Mouse (Mus musculus): ENCODE data around the gene Tie1. TPM values are rescaled to one million over a fixed set of nuclear protein-coding genes. Genes with fewer than 3 reads are reported as not detected.

Tie1 gene
- total and polyA plus RNA-seq, 3 experiments = not detected

DNA sequence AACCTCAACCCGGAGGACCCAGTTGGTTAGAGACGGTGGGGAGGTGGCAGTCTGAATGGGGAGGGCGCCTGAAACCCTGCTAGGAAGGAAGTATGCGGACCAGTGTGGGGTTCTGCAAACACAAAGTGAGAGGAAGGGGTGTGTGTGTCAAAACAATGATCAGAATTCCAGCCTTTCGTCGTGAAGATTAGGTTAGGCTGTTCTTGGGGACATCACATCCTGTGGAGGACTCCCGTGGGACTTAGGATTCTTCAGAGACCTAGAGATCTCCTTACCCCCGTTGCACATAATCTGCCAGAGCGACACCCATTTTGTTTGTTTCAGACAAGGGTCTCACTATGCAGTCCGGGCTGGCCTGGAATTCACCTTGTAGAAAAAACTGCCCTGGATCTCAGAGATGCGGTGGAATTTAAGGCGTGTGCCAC is 52.0 kb downstream of the Tie1 start:
- dilution Hi-C loops (cut with MboI; ENCODE audit: extremely low pct_ligation_motif_present, extremely low pct_unique_long_range_greater_than_20kb, low sequenced_read_pairs) = no loop called here

DNA sequence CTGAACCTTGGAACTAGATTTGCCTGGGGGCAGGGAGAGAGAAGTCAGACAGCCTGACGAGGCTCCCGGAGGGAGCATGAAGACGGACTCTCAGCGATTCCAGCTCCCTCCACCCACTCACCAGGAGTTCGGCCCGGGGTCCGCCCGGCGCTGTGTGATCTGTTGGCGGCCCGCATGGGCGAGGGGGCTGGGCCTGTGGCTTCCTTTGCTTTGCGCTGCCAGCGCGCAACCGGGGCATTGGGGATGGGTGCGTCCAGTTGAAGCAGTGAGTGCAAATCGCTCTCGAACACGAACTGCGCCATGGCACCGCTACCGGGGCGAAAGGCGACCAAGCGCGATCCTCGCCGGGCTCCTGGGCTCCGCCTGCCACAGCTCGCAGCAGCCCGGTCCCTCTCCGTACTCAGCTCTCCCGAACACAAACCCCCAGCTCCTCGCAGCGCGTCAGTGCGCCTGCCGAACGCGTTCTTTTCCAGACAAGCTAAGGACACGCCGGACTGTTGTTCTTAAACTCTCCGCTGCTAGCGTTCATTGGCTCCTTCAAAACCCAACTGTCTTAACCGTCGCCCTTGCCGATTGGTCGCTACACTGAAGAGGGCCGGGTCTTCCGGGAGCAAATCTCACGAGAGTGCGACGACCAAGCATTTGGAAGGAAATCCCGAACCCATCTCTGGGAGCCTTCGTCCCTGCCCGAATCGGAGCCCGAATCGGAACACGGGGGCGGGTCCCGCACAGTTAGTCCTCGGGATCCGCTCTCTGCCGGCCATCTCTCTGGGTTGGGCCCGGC is 52.8 kb downstream of the Tie1 start, which contains the start of gene Cdc20:
Cdc20 (minus strand) TSS at position 533 of the 784 bp plus-strand sequence.
- H3K4me1 ChIP-seq (ENCODE audit: control insufficient read depth in 1 of 2, insufficient read depth in 2 of 2) = peaks cover 8 to 38% of the 10 kb centered on the region in 2 experiments
- H3K36me3 ChIP-seq (replicated peaks in 1 of 2; ENCODE audit: control insufficient read depth in 1 of 2, insufficient read depth in 1 of 2, low read length in 1 of 2) = peaks cover 38 to 43% of the 10 kb centered on the region in 2 experiments
- peak within 1 kb of the TSS; percentile 45; the same call in 1 of the 2 replicates for H3K27ac ChIP-seq (ENCODE audit: insufficient read depth, low read depth)
- dilution Hi-C loops (cut with MboI; ENCODE audit: extremely low pct_ligation_motif_present, extremely low pct_unique_long_range_greater_than_20kb, low sequenced_read_pairs) = no loop called here
- peak within 1 kb of the TSS; percentile 69 to 91 (median 77) for H3K4me3 ChIP-seq (replicated peaks in 1 of 3; ENCODE audit: low read depth in 2 of 3, low read length in 2 of 3, poor library complexity in 1 of 3)
- no peaks in the 10 kb centered on the region for H3K9me3 ChIP-seq (replicated peaks; ENCODE audit: low read length)
- peak within 1 kb of the TSS; percentile 65 for H3K4me2 ChIP-seq (ENCODE audit: insufficient read depth, low read depth, poor library complexity, severe bottlenecking)
- peak within 1 kb of the TSS; percentile 76 for H3K9ac ChIP-seq (ENCODE audit: insufficient read depth, low read depth)
- peaks cover 25% of the 10 kb centered on the region for H3K79me2 ChIP-seq (replicated peaks; ENCODE audit: control insufficient read depth, extremely low read depth, insufficient read depth, poor library complexity, severe bottlenecking)
- in situ Hi-C loops (cut with MboI; ENCODE audit: low pct_ligation_motif_present, low pct_unique_long_range_greater_than_20kb, low sequenced_read_pairs) = no loop called here
- DNase-seq (ENCODE audit: extremely low read depth) = peak; percentile 97
- H3K27me3 ChIP-seq (replicated peaks) = peaks cover 11% of the 10 kb centered on the region
- TF ChIP-seq CHD2 (IDR thresholded peaks at IDR 0.05; ENCODE audit: low read length) (peak; percentile 99), ZC3H11A (IDR thresholded peaks at IDR 0.05; ENCODE audit: low read depth, low read length) (no peak), PAX5 (IDR thresholded peaks at IDR 0.05; ENCODE audit: low read length) (no peak), MEF2A (IDR thresholded peaks at IDR 0.05; ENCODE audit: borderline replicate concordance, low read depth, low read length) (peak; percentile 46; the same call in 1 of the 2 replicates), JUN (IDR thresholded peaks at IDR 0.05; ENCODE audit: insufficient read depth, low read depth, low read length) (no peak), TBP (conservative IDR thresholded peaks at IDR 0.05; ENCODE audit: low read depth, low read length) (peak; percentile 93), BHLHE40 (IDR thresholded peaks at IDR 0.05; ENCODE audit: low read depth, low read length) (no peak), TCF12 (IDR thresholded peaks at IDR 0.05; ENCODE audit: low read depth, low read length) (peak; percentile 87), EP300 (IDR thresholded peaks at IDR 0.05; ENCODE audit: low read length) (no peak), CTCF (conservative IDR thresholded peaks at IDR 0.05 in 1 of 2, IDR thresholded peaks at IDR 0.05 in 1 of 2; ENCODE audit: low read depth in 2 of 2, low read length in 2 of 2) (no peak), MAZ (IDR thresholded peaks at IDR 0.05; ENCODE audit: low read depth, low read length) (0 out of 2 replicates have a peak, but pooled peaks have one; percentile 27), JUND (conservative IDR thresholded peaks at IDR 0.05; ENCODE audit: low read depth, low read length) (no peak), NRF1 (IDR thresholded peaks at IDR 0.05; ENCODE audit: low read depth, low read length) (0 out of 2 replicates have a peak, but pooled peaks have one; percentile 23), ETS1 (conservative IDR thresholded peaks at IDR 0.05; ENCODE audit: low read depth, low read length) (no peak), USF1 (IDR thresholded peaks at IDR 0.05; ENCODE audit: low read depth, low read length) (no peak), ZNF384 (IDR thresholded peaks at IDR 0.05; ENCODE audit: low read depth, low read length) (no peak), USF2 (conservative IDR thresholded peaks at IDR 0.05; ENCODE audit: low read depth, low read length) (no peak), MAFK (IDR thresholded peaks at IDR 0.05; ENCODE audit: insufficient replicate concordance, low read length) (no peak), CHD1 (IDR thresholded peaks at IDR 0.05; ENCODE audit: low read depth, low read length) (no peak), MYC (IDR thresholded peaks at IDR 0.05; ENCODE audit: low read depth, low read length) (peak; percentile 51), RCOR1 (conservative IDR thresholded peaks at IDR 0.05; ENCODE audit: low read depth, low read length) (no peak), MXI1 (IDR thresholded peaks at IDR 0.05; ENCODE audit: low read depth, low read length) (peak; percentile 97), MAX (IDR thresholded peaks at IDR 0.05; ENCODE audit: low read length) (peak; percentile 93), UBTF (IDR thresholded peaks at IDR 0.05; ENCODE audit: low read depth, low read length) (0 out of 2 replicates have a peak, but pooled peaks have one; percentile 46), HCFC1 (IDR thresholded peaks at IDR 0.05; ENCODE audit: low read depth, low read length) (peak; percentile 79), POLR2AphosphoS2 (IDR thresholded peaks at IDR 0.05; ENCODE audit: low read depth, low read length) (peak; percentile 76; the same call in 1 of the 2 replicates), RAD21 (IDR thresholded peaks at IDR 0.05; ENCODE audit: low read depth, low read length) (no peak), NELFE (IDR thresholded peaks at IDR 0.05; ENCODE audit: low read depth, low read length) (peak; percentile 78)

More for the DNA sequence above, 52.0 kb downstream of the Tie1 start:
- Histone ChIP-seq H3K27ac (ENCODE audit: insufficient read depth, low read depth) (no peak overlapping the region), H3K36me3 (replicated peaks in 1 of 2; ENCODE audit: control insufficient read depth in 1 of 2, insufficient read depth in 1 of 2, low read length in 1 of 2) (peaks cover 31 to 35% of the 10 kb centered on the region in 2 experiments), H3K27me3 (replicated peaks) (peaks cover 19% of the 10 kb centered on the region), H3K79me2 (replicated peaks; ENCODE audit: control insufficient read depth, extremely low read depth, insufficient read depth, poor library complexity, severe bottlenecking) (peaks cover 25% of the 10 kb centered on the region), H3K4me2 (ENCODE audit: insufficient read depth, low read depth, poor library complexity, severe bottlenecking) (peak overlapping the region; percentile 51; the same call in 1 of the 2 replicates), H3K9ac (ENCODE audit: insufficient read depth, low read depth) (peak overlapping the region; percentile 76), H3K9me3 (replicated peaks; ENCODE audit: low read length) (no peaks in the 10 kb centered on the region), H3K4me3 (replicated peaks in 1 of 3; ENCODE audit: low read depth in 2 of 3, low read length in 2 of 3, poor library complexity in 1 of 3) (peak overlapping the region; percentile 42 to 91 (median 61)), H3K4me1 (ENCODE audit: control insufficient read depth in 1 of 2, insufficient read depth in 2 of 2) (peaks cover 8 to 37% of the 10 kb centered on the region in 2 experiments)
- in situ Hi-C loops (cut with MboI; ENCODE audit: low pct_ligation_motif_present, low pct_unique_long_range_greater_than_20kb, low sequenced_read_pairs) = no loop called here
- TF ChIP-seq NELFE (IDR thresholded peaks at IDR 0.05; ENCODE audit: low read depth, low read length) (no peak), SMC3 (IDR thresholded peaks at IDR 0.05; ENCODE audit: low read depth, low read length) (no peak), MYC (IDR thresholded peaks at IDR 0.05; ENCODE audit: low read depth, low read length) (no peak), MAZ (IDR thresholded peaks at IDR 0.05; ENCODE audit: low read depth, low read length) (0 out of 2 replicates have a peak, but pooled peaks have one; percentile 10), JUN (IDR thresholded peaks at IDR 0.05; ENCODE audit: insufficient read depth, low read depth, low read length) (no peak), HCFC1 (IDR thresholded peaks at IDR 0.05; ENCODE audit: low read depth, low read length) (no peak), ZKSCAN1 (IDR thresholded peaks at IDR 0.05; ENCODE audit: borderline replicate concordance, low read depth, low read length) (no peak)
- no peak for DNase-seq (ENCODE audit: extremely low read depth)
